Mouse (Mus musculus) gonadal fat pad, adult 2 months (tissue): ENCODE measurements around the gene Oser1. TPM values are rescaled to one million over a fixed set of nuclear protein-coding genes. Genes with fewer than 3 reads are reported as not detected.

Source experiments
- DNase-seq: peaks from one replicate; pipeline ENCODE4 v3.0.0-alpha.2; 2012; ENCODE audit warnings: low read depth
- polyA plus RNA-seq: library from polyadenylated mRNA; depleted of rRNA; stranded (reverse); fragments of >200 nt; gene quantifications from 2 replicates; pipeline ENCODE4 v1.2.3, GENCODE M21; 2012; rRNA removed

Oser1 gene
- polyA plus RNA-seq, 1 experiment = 25.0 TPM

- DNase-seq = no peak
Measured at GRCm38 (mm10) chr2:163356113-163356840, 68.2 kb downstream of the Oser1 start.

Other genes with a start within 250 kb of the Oser1 start
- 1.9 and 2.3 TPM in 2 replicates for gene Tox2, start 221.6 kb downstream of the Oser1 start, polyA plus RNA-seq
- gene Jph2, start 26.7 kb downstream of the Oser1 start, polyA plus RNA-seq = 15.5 and 16.3 TPM in 2 replicates
- 0.55 and 1.3 TPM in 2 replicates for gene Gdap1l1, start 13.8 kb upstream of the Oser1 start, polyA plus RNA-seq
- 41.0 and 44.1 TPM in 2 replicates for gene Fitm2, start 47.9 kb upstream of the Oser1 start, polyA plus RNA-seq
- gene R3hdml, start 67.6 kb upstream of the Oser1 start, polyA plus RNA-seq = not detected in 2 replicates
- gene Hnf4a, start 82.1 kb upstream of the Oser1 start, polyA plus RNA-seq = 2.2 and 4.5 TPM in 2 replicates
- 15.4 and 16.5 TPM in 2 replicates for gene Ttpal, start 177.6 kb upstream of the Oser1 start, polyA plus RNA-seq
- gene Serinc3, start 220.4 kb upstream of the Oser1 start, polyA plus RNA-seq = 605 and 667 TPM in 2 replicates
- 79.3 and 88.5 TPM in 2 replicates for gene Pkig, start 233.7 kb upstream of the Oser1 start, polyA plus RNA-seq